Mouse (Mus musculus) embryonic fibroblast, embryonic 13.5 days (primary cell): ENCODE results near the gene Gpr165. TPM values are rescaled to one million over a fixed set of nuclear protein-coding genes. Genes with fewer than 3 reads are reported as not detected.
A peak's percentile ranks its signal among the peaks of the same experiment; 100 is the strongest.

Source experiments
- H3K27ac ChIP-seq: 2 replicates; pipeline ENCODE4 v1.5.1; 2012; ENCODE audit warnings: low read length, control low read depth, inconsistent platforms; ENCODE audit not compliant: insufficient read depth
- H3K4me1 ChIP-seq: 2 replicates; pipeline ENCODE4 v1.6.1; 2011; ENCODE audit warnings: low read length; ENCODE audit not compliant: control insufficient read depth, insufficient read depth
- H3K4me3 ChIP-seq: 2 replicates; pipeline ENCODE4 v1.5.1; 2011; ENCODE audit warnings: mild to moderate bottlenecking, control low read depth, low read length; ENCODE audit not compliant: insufficient read depth
- CTCF ChIP-seq: IDR thresholded peaks from 2 replicates; pipeline ENCODE4 v1.5.1; 2011; ENCODE audit warnings: mild to moderate bottlenecking, control low read depth, low read length, moderate library complexity, borderline replicate concordance; ENCODE audit not compliant: insufficient read depth
- POLR2A ChIP-seq: IDR thresholded peaks from 2 replicates; pipeline ENCODE4 v1.6.1; 2011; ENCODE audit warnings: low read depth, mild to moderate bottlenecking, control low read depth, low read length, moderate library complexity
- polyA plus RNA-seq: library from polyadenylated mRNA; stranded (reverse); fragments of >200 nt; gene quantifications from 2 replicates; pipeline ENCODE4 v1.2.4, GENCODE M21; 2011; ENCODE audit warnings: low read depth; ENCODE audit not compliant: missing spikeins, insufficient read length

Gene Gpr165
- 0.35 and 0.49 TPM in 2 replicates for polyA plus RNA-seq

DNA sequence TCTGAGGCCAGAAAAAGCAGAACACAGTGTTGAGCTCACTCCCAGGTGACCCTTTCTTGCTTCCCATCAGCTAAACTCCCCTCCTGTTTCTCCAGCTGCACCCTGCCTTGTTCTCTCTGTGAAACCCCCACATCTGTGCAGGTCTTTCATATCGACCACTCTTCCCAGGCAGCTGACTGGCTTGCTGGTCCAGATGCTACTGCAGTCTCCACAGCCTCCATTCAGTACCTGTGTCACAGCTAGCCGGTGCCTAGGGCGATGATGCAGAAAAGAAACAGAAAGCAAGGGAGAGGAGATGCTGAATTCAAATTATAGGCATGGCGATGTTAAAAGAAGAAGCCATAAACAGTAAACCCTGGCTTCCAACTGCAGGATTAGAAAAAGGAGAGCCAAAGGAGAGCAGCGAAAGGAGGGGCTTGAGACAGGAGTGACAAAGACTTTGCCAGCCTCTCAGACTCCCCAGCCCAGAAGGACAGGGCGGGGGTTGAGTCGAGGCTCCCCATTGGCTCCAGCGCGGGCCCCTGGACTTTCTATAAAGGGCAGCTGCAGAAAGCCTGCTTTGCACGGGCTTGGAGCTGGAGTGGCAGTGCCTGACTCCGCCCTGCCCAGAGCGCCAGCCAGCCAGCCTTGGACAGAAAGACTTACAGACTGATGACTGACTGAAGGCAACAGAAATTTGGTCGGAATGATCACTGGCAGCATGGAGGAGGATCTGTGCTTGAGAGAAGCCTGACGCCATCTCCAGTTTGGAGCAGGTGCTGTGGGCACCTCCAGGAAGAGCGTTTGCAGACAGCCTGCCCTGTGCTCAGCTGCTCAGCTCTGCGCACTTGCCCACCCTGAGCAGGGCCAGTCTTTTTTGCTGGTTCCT is at the start of gene Gpr165:
Gene Gpr165, plus strand, starts transcription at position 535 of the 868 bp plus-strand sequence.
- H3K4me3 ChIP-seq, result peak within 1 kb of the TSS; percentile 10
- no peaks in the 10 kb centered on the region for H3K4me1 ChIP-seq
- TF ChIP-seq CTCF, result no peak
- TF ChIP-seq POLR2A, result no peak
- no peak within 1 kb of the TSS for H3K27ac ChIP-seq

DNA sequence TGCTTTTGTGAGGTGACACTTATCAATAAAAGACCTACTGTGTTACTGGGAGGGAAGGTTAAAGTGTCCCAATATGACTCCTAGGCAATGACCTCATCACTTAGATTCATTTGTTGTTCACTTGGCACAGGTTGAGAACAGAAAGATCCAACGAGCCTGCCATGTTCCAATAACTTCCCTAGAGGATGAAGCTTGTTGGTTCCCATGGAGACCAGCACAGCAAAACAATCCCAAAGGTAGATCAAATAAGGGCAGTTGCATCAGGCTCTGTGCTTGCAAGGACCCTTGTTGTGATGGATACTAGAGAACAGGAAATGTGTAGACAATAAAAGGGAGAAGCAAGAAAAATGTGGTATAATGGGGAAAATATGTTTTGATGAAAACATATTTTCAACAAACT is 38.4 kb upstream of the Gpr165 start:
- TF ChIP-seq POLR2A, result no peak
- TF ChIP-seq CTCF, result no peak
- Histone ChIP-seq H3K27ac (no peak overlapping the region), H3K4me1 (no peaks in the 10 kb centered on the region), H3K4me3 (no peak overlapping the region)
